Mouse (Mus musculus) midbrain, embryonic 14.5 days (tissue): ENCODE measurements at regions not wholly inside any gene's neighbourhood (a gene's known extent, or its start where the extent isn't known, plus 50 kb on each side); places are given as distances from the start of the nearest gene placed in this dataset. TPM values are rescaled to one million over a fixed set of nuclear protein-coding genes. Genes with fewer than 3 reads are reported as not detected.

ENCODE experiments used
- ATAC-seq: fragments of 200-750 bp; cut with Nextera tagmentation; 2 replicates; pipeline ENCODE4 v1.8.0; 2017; ENCODE audit warnings: moderate number of reproducible peaks, moderate library complexity; ENCODE audit not compliant: low FRiP score, low TSS enrichment
- DNase-seq: peaks from one replicate; pipeline ENCODE4 v3.0.0-alpha.2; 2015
- H3K27ac ChIP-seq: fragments of 300-500 bp; sonication (generic); replicated peaks from 2 replicates; pipeline ENCODE4 v1.5.1; 2014; ENCODE audit warnings: mild to moderate bottlenecking, low read depth, low read length, moderate library complexity
- H3K27me3 ChIP-seq: fragments of 300-500 bp; sonication (generic); 2 replicates; pipeline ENCODE4 v1.6.1; 2014; ENCODE audit warnings: low read length, control low read depth, mixed read lengths; ENCODE audit not compliant: control insufficient read depth, insufficient read depth
- H3K36me3 ChIP-seq: fragments of 300-500 bp; sonication (generic); 2 replicates; pipeline ENCODE4 v1.6.1; 2014; ENCODE audit warnings: low read length, control low read depth; ENCODE audit not compliant: control insufficient read depth, insufficient read depth
- H3K4me1 ChIP-seq: fragments of 300-500 bp; sonication (generic); 2 replicates; pipeline ENCODE4 v1.6.1; 2014; ENCODE audit warnings: mild to moderate bottlenecking, antibody characterized with exemption, low read length, control low read depth; ENCODE audit not compliant: control insufficient read depth, insufficient read depth
- H3K4me2 ChIP-seq: fragments of 300-500 bp; sonication (generic); 2 replicates; pipeline ENCODE4 v1.6.1; 2014; ENCODE audit warnings: mild to moderate bottlenecking, low read length, moderate library complexity
- H3K4me3 ChIP-seq: fragments of 300-500 bp; sonication (generic); replicated peaks from 2 replicates; pipeline ENCODE4 v1.5.1; 2014; ENCODE audit warnings: low read depth, low read length
- H3K9ac ChIP-seq: fragments of 300-500 bp; sonication (generic); replicated peaks from 2 replicates; pipeline ENCODE4 v1.6.1; 2014; ENCODE audit warnings: mild to moderate bottlenecking, low read length, moderate library complexity
- H3K9me3 ChIP-seq: fragments of 300-500 bp; sonication (generic); 2 replicates; pipeline ENCODE4 v1.6.1; 2016; ENCODE audit warnings: low read length, control low read depth, mixed read lengths; ENCODE audit not compliant: control insufficient read depth
- WGBS: fragments of 180-500 bp; shearing (Covaris S2); extraction: QIAGEN DNeasy Blood & Tissue Kit; methylation state at CpG from one replicate; pipeline ENCODE4 v1.1.7; 2014; 5-methylcytosine and 5-hydroxymethylcytosine counted together
- microRNA-seq: library from miRNA; unstranded; fragments of <30 nt; microRNA quantifications from one replicate; pipeline ENCODE4, GENCODE M21; 2016

DNA sequence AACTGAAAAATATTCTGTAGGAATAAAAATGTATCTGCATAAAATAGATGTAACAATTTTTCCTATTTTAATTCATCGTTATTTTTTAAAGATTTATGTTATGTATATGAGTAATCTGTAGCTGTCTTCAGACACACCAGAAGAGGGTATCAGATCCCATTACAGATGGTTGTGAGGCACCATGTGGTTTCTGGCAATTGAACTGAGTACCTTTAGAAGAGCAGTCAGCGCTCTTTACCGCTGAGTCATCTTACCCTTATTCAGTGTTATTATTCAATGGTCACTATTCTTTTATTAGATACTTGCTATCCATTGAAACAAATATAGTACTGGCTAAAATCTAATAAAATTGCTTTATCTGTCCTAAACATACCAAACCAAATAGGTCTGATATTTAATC lies 820.7 kb upstream of the Nrxn1 start:
- no peak overlapping the region for H3K4me2 ChIP-seq
- ATAC-seq (no peak), DNase-seq (no peak)
- H3K27me3 ChIP-seq: no peaks in the 10 kb centered on the region
- no peak overlapping the region for H3K4me3 ChIP-seq
- H3K27ac ChIP-seq: no peak overlapping the region
- H3K4me1 ChIP-seq: no peaks in the 10 kb centered on the region
- no peak overlapping the region for H3K9ac ChIP-seq
- WGBS: 97% methylated on average over 3 of the region's 3 CpGs
- no peaks in the 10 kb centered on the region for H3K9me3 ChIP-seq
- H3K36me3 ChIP-seq: no peaks in the 10 kb centered on the region

- WGBS: 89% methylated on average over 3 of the region's 3 CpGs
- no peaks in the 10 kb centered on the region for H3K27me3 ChIP-seq
- DNase-seq: no peak
Measured at GRCm38 (mm10) chr17:91903092-91903491, 810.2 kb upstream of the Nrxn1 start.

GRCm38 (mm10) chr17:91875231-91875630 lies 782.4 kb upstream of the Nrxn1 start:
- Histone ChIP-seq H3K4me3 (no peak overlapping the region), H3K36me3 (no peaks in the 10 kb centered on the region), H3K4me2 (no peak overlapping the region), H3K27ac (no peak overlapping the region), H3K4me1 (no peaks in the 10 kb centered on the region), H3K9ac (no peak overlapping the region), H3K27me3 (no peaks in the 10 kb centered on the region), H3K9me3 (no peaks in the 10 kb centered on the region)
- no peak for ATAC-seq
- no peak for DNase-seq

More at GRCm38 (mm10) chr17:91903092-91903491, 810.2 kb upstream of the Nrxn1 start:
- Histone ChIP-seq H3K9me3 (no peaks in the 10 kb centered on the region), H3K36me3 (no peaks in the 10 kb centered on the region), H3K4me1 (no peaks in the 10 kb centered on the region), H3K27ac (no peak overlapping the region), H3K4me3 (no peak overlapping the region), H3K9ac (no peak overlapping the region), H3K4me2 (no peak overlapping the region)
- no peak for ATAC-seq

GRCm38 (mm10) chr17:91862152-91862551 lies 769.3 kb upstream of the Nrxn1 start:
- 49% methylated on average over 1 of the region's 1 CpGs for WGBS
- no peaks in the 10 kb centered on the region for H3K27me3 ChIP-seq
- H3K9me3 ChIP-seq: no peaks in the 10 kb centered on the region
- ATAC-seq (peak; percentile 20; the same call in 1 of the 2 replicates), DNase-seq (peak; percentile 47)
- H3K4me2 ChIP-seq: no peak overlapping the region
- H3K4me1 ChIP-seq: no peaks in the 10 kb centered on the region
- H3K9ac ChIP-seq: no peak overlapping the region
- H3K4me3 ChIP-seq: no peak overlapping the region
- H3K36me3 ChIP-seq: no peaks in the 10 kb centered on the region
- H3K27ac ChIP-seq: no peak overlapping the region

Small RNA genes in the stretch of these regions (microRNA-seq; reads per million reads assigned to microRNA genes)
- not detected for gene Gm44345
